Comparison of ENCODE assay signal across 28 mouse cellular contexts in genomic region chr17:72960873-72961272, GRCm38 (mm10). TPM values are rescaled to one million over a fixed set of nuclear protein-coding genes. Genes with fewer than 3 reads are reported as not detected.
A peak's percentile ranks its signal among the peaks of the same experiment; 100 is the strongest.
DNase-seq lines count a peak whose midpoint lies in the region; ATAC-seq and TF ChIP-seq lines count a peak whose summit lies in the region.
"Had no signal": no experiment of that assay in that cellular context is flagged by ENCODE, and none has a peak within 500 bp of the region (broad histone marks: within the 10 kb centered on the region; RNA-seq: fewer than 3 reads in every experiment).

No protein-coding gene starts in this region.

- peaks cover 35% of the 10 kb centered on the region for H3K4me1 ChIP-seq in spleen, adult 2 months (ENCODE audit: control insufficient read depth, insufficient read depth, insufficient read length)
- H3K4me1 ChIP-seq in MEL (ENCODE audit: control insufficient read depth in 1 of 2, insufficient read depth in 2 of 2, low read length in 2 of 2): no peaks in the 10 kb centered on the region
- H3K4me1 ChIP-seq: liver, embryonic 15.5 days; midbrain, embryonic 13.5 days had no signal

- no peak overlapping the region for H3K4me3 ChIP-seq in spleen, adult 2 months (ENCODE audit: extremely low read depth, insufficient read depth, insufficient read length)
- no peak overlapping the region for H3K4me3 ChIP-seq in MEL (ENCODE audit: control insufficient read depth in 1 of 2, insufficient read depth in 1 of 2, low read depth in 2 of 2, low read length in 2 of 2)
- H3K4me3 ChIP-seq: embryonic facial prominence, embryonic 15.5 days; heart, embryonic 10.5 days; hindbrain, embryonic 10.5 days; layer of hippocampus, adult 2 months; limb, embryonic 10.5 days; liver, embryonic 15.5 days; lung, embryonic 15.5 days; megakaryocyte, embryonic 14.5 days; midbrain, embryonic 13.5 days; myocyte had no signal

- DNase-seq in spleen, adult 2 months (ENCODE audit: low read depth in 1 of 2, low spot score in 2 of 2): peak in 1 of 2 experiments; percentile 70
- no peak for DNase-seq in spleen, postnatal 14 days (ENCODE audit: low spot score in 2 of 2)
- DNase-seq in MEL (ENCODE audit: low read depth, low spot score) (peak; percentile 3), adipocyte (ENCODE audit: low spot score) (no peak)
- peak; percentile 44 for DNase-seq in induced T-regulatory cell, adult 2 months (ENCODE audit: low read depth)
- DNase-seq in gastrocnemius, adult 18-20 months (ENCODE audit: low spot score): no peak
- DNase-seq in thymus, postnatal 25 days: no peak
- DNase-seq: adrenal gland, adult 8-10 months; cerebellum, adult 2 months; gastrocnemius, postnatal 25 days; kidney, postnatal 25 days; liver; thymus, postnatal 36 days had no signal

- no peak for TF ChIP-seq EP300 in MEL (IDR thresholded peaks at IDR 0.05; ENCODE audit: low read depth in 1 of 2, low read length in 2 of 2)

- no peak for TF ChIP-seq CTCF in spleen, adult 2 months (IDR thresholded peaks at IDR 0.05; ENCODE audit: extremely low read depth, insufficient read depth, insufficient read length, insufficient replicate concordance)
- no peak for TF ChIP-seq CTCF in MEL (IDR thresholded peaks at IDR 0.05 in 2 of 3, conservative IDR thresholded peaks at IDR 0.05 in 1 of 3; ENCODE audit: control insufficient read depth in 1 of 3, insufficient read depth in 1 of 3, low read depth in 2 of 3, low read length in 3 of 3, poor library complexity in 1 of 3, severe bottlenecking in 1 of 3)

- no peak for TF ChIP-seq RAD21 in MEL (IDR thresholded peaks at IDR 0.05; ENCODE audit: low read depth, low read length)

- no peak for TF ChIP-seq POLR2A in spleen, adult 2 months (IDR thresholded peaks at IDR 0.05; ENCODE audit: low read depth, low read length)
- no peak for TF ChIP-seq POLR2A in MEL (IDR thresholded peaks at IDR 0.05; ENCODE audit: control insufficient read depth in 1 of 2, insufficient read depth in 1 of 2, low read depth in 1 of 2, low read length in 2 of 2, poor library complexity in 1 of 2)

- no peaks in the 10 kb centered on the region for H3K27me3 ChIP-seq in spleen, adult 2 months (ENCODE audit: control insufficient read depth, insufficient read depth, low read length)
- H3K27me3 ChIP-seq in MEL (ENCODE audit: control insufficient read depth in 1 of 2, insufficient read depth in 2 of 2, low read length in 2 of 2): no peaks in the 10 kb centered on the region
- H3K27me3 ChIP-seq: embryonic facial prominence, embryonic 15.5 days; liver, embryonic 15.5 days; lung, embryonic 15.5 days; midbrain, embryonic 13.5 days; Patski had no signal

- peak overlapping the region; percentile 88 for H3K27ac ChIP-seq in spleen, adult 2 months (ENCODE audit: insufficient read depth, low read length)
- no peak overlapping the region for H3K27ac ChIP-seq in MEL (ENCODE audit: control insufficient read depth, low read depth, low read length)
- H3K27ac ChIP-seq: embryonic facial prominence, embryonic 15.5 days; heart, embryonic 10.5 days; hindbrain, embryonic 10.5 days; layer of hippocampus, adult 2 months; limb, embryonic 10.5 days; liver, embryonic 15.5 days; lung, embryonic 15.5 days; midbrain, embryonic 13.5 days had no signal

- H3K9ac ChIP-seq in MEL (ENCODE audit: control insufficient read depth, low read depth, low read length, poor library complexity, severe bottlenecking): no peak overlapping the region
- H3K9ac ChIP-seq: embryonic facial prominence, embryonic 15.5 days; liver, embryonic 15.5 days; lung, embryonic 15.5 days; midbrain, embryonic 13.5 days had no signal

- WGBS in spleen, adult 2 months: 10% methylated on average over 2 of the region's 2 CpGs

- H3K79me2 ChIP-seq in MEL (ENCODE audit: control insufficient read depth, insufficient read depth, low read length, poor library complexity): no peaks in the 10 kb centered on the region

- ATAC-seq in neutrophil, adult 5-6 weeks (ENCODE audit: extremely low read depth, insufficient number of reproducible peaks, low FRiP score, poor library complexity, severe bottlenecking): peak; percentile 77
- ATAC-seq: forebrain, embryonic 14.5 days; hindbrain, embryonic 16.5 days; intestine, embryonic 16.5 days; midbrain, embryonic 13.5 days had no signal

- no peaks in the 10 kb centered on the region for H3K9me3 ChIP-seq in MEL (replicated peaks; ENCODE audit: insufficient read depth, low read length)
- H3K9me3 ChIP-seq: embryonic facial prominence, embryonic 15.5 days; heart, embryonic 10.5 days; hindbrain, embryonic 10.5 days; limb, embryonic 10.5 days; liver, embryonic 15.5 days; lung, embryonic 15.5 days; megakaryocyte, embryonic 14.5 days; midbrain, embryonic 13.5 days had no signal

- H3K36me3 ChIP-seq in spleen, adult 2 months (ENCODE audit: control insufficient read depth, insufficient read depth, low read length): no peaks in the 10 kb centered on the region
- no peaks in the 10 kb centered on the region for H3K36me3 ChIP-seq in MEL (ENCODE audit: control insufficient read depth in 1 of 2, insufficient read depth in 2 of 2, low read length in 2 of 2)
- H3K36me3 ChIP-seq: embryonic facial prominence, embryonic 15.5 days; heart, embryonic 10.5 days; hindbrain, embryonic 10.5 days; limb, embryonic 10.5 days; liver, embryonic 15.5 days; lung, embryonic 15.5 days; midbrain, embryonic 13.5 days had no signal

TF ChIP-seq in MEL, 35 proteins besides CTCF, POLR2A, EP300 and RAD21:
- no peak for TF ChIP-seq TBP (IDR thresholded peaks at IDR 0.05; ENCODE audit: low read depth, low read length)
- no peak for TF ChIP-seq USF1 (IDR thresholded peaks at IDR 0.05; ENCODE audit: low read depth, low read length)
- no peak for TF ChIP-seq ETS1 (IDR thresholded peaks at IDR 0.05; ENCODE audit: low read depth, low read length)
- no peak for TF ChIP-seq RCOR1 (IDR thresholded peaks at IDR 0.05; ENCODE audit: low read depth, low read length)
- no peak for TF ChIP-seq UBTF (IDR thresholded peaks at IDR 0.05; ENCODE audit: borderline replicate concordance, insufficient read depth, low read depth, low read length)
- no peak for TF ChIP-seq TAL1 (IDR thresholded peaks at IDR 0.05; ENCODE audit: low read length)
- no peak for TF ChIP-seq NELFE (IDR thresholded peaks at IDR 0.05; ENCODE audit: low read depth, low read length)
- no peak for TF ChIP-seq MAZ (IDR thresholded peaks at IDR 0.05; ENCODE audit: low read depth, low read length)
- no peak for TF ChIP-seq GABPA (IDR thresholded peaks at IDR 0.05; ENCODE audit: low read depth, low read length)
- no peak for TF ChIP-seq MEF2A (IDR thresholded peaks at IDR 0.05; ENCODE audit: extremely low read depth, insufficient replicate concordance, low read depth, low read length, poor library complexity, severe bottlenecking)
- no peak for TF ChIP-seq BHLHE40 (IDR thresholded peaks at IDR 0.05; ENCODE audit: borderline replicate concordance, low read depth, low read length)
- no peak for TF ChIP-seq ZKSCAN1 (IDR thresholded peaks at IDR 0.05; ENCODE audit: low read depth, low read length)

RNA-seq across cellular contexts. Expression of gene Lbh, which starts 42.8 kb away (rescaled TPM):
- polyA plus RNA-seq in spleen, adult 2 months (2012; rRNA removed): 171 and 212 TPM in 2 replicates
- total RNA-seq in MEL (2012; rRNA removed): not detected in 2 replicates
- not detected for polyA plus RNA-seq in MEL (2012; ENCODE audit: insufficient read depth in 1 of 2, insufficient read length in 2 of 2, low read depth in 1 of 2, low replicate concordance in 2 of 2, missing spikeins in 1 of 2)
- total RNA-seq in neutrophil, adult 5-6 weeks (2017): 183 and 185 TPM in 2 replicates
- 1 to 10 TPM; 4.2 to 8.4 TPM for total RNA-seq in gastrocnemius, adult 18-20 months (2021)

Comparison
In these comparisons a context has a peak if more than half of its experiments do, and no peak if none do; other contexts are left out.
1. DNase-seq: peak in MEL (single experiment) and induced T-regulatory cell, adult 2 months (single experiment); none in spleen, postnatal 14 days (0 of 2), gastrocnemius, adult 18-20 months (single experiment), thymus, postnatal 25 days (single experiment) and adipocyte (single experiment).
2. RNA of gene Lbh, which starts 42.8 kb away (total RNA-seq): 183 to 185 TPM in neutrophil, adult 5-6 weeks; 4.2 to 8.4 TPM in gastrocnemius, adult 18-20 months and not detected in MEL; every median in the first group is over 10 times any median in the second.